Mouse (Mus musculus) heart, adult 2 months (tissue): ENCODE data around the gene Igfbp1. TPM values are rescaled to one million over a fixed set of nuclear protein-coding genes. Genes with fewer than 3 reads are reported as not detected.

Experiments
- DNase-seq, 2 experiments: peaks; one replicate each; pipeline ENCODE4 v3.0.0; 2021
- H3K27ac ChIP-seq: fragments of 200-600 bp; 2 replicates; pipeline ENCODE4 v1.8.1; 2022
- H3K27me3 ChIP-seq: fragments of 200-500 bp; 2 replicates; pipeline ENCODE4 v1.6.1; 2012; ENCODE audit warnings: mild to moderate bottlenecking, low read length, inconsistent platforms, mixed read lengths; ENCODE audit not compliant: control insufficient read depth, insufficient read depth
- H3K36me3 ChIP-seq: fragments of 200-500 bp; 2 replicates; pipeline ENCODE4 v1.6.1; 2012; ENCODE audit warnings: low read length, inconsistent platforms; ENCODE audit not compliant: control insufficient read depth, insufficient read depth
- H3K4me1 ChIP-seq: fragments of 200-500 bp; 2 replicates; pipeline ENCODE4 v1.6.1; 2011; ENCODE audit warnings: low read length; ENCODE audit not compliant: control insufficient read depth, insufficient read depth
- H3K4me3 ChIP-seq: fragments of 200-600 bp; 2 replicates; pipeline ENCODE4 v1.8.1; 2022
- H3K79me2 ChIP-seq: fragments of 200-500 bp; replicated peaks from 2 replicates; pipeline ENCODE4 v1.6.1; 2012; ENCODE audit warnings: mild to moderate bottlenecking, inconsistent platforms, low read length, moderate library complexity, mixed read lengths; ENCODE audit not compliant: control insufficient read depth, insufficient read depth
- H3K9ac ChIP-seq: fragments of 200-500 bp; 2 replicates; pipeline ENCODE4 v1.6.1; 2012; ENCODE audit warnings: low read depth, mild to moderate bottlenecking, control low read depth, inconsistent platforms, low read length, mixed read lengths
- CTCF ChIP-seq: fragments of 200-600 bp; IDR thresholded peaks from 2 replicates; pipeline ENCODE4 v1.8.1; 2022; ENCODE audit warnings: antibody characterized with exemption, mild to moderate bottlenecking, moderate library complexity
- EP300 ChIP-seq: fragments of 200-500 bp; IDR thresholded peaks from 2 replicates; pipeline ENCODE4 v1.6.1; 2011; ENCODE audit warnings: low read depth, low read length, control low read depth; ENCODE audit not compliant: insufficient read depth
- POLR2A ChIP-seq: fragments of 200-500 bp; IDR thresholded peaks from 2 replicates; pipeline ENCODE4 v1.6.1; 2011; ENCODE audit warnings: mild to moderate bottlenecking, low read depth, low read length, control low read depth; ENCODE audit not compliant: insufficient read depth
- WGBS: fragments of 180-500 bp; shearing (Covaris S2); methylation state at CpG from one replicate; pipeline ENCODE4 v1.1.7; 2018; 5-methylcytosine and 5-hydroxymethylcytosine counted together
- intact Hi-C: fragments of 180-260 bp; cut with DNase I; formaldehyde crosslinking; loops from one replicate; pipeline ENCODE4 v1.15.1; 2025
- polyA plus RNA-seq: library from polyadenylated mRNA; depleted of rRNA; stranded (reverse); fragments of >200 nt; gene quantifications from 2 replicates; pipeline ENCODE4 v1.2.3, GENCODE M21; 2012
- total RNA-seq, 2 experiments: library from RNA; stranded (reverse); gene quantifications; 2 replicates each; pipeline ENCODE4 v1.2.3; 2021

The Igfbp1 gene
- total and polyA plus RNA-seq, 3 experiments, result not detected

DNA sequence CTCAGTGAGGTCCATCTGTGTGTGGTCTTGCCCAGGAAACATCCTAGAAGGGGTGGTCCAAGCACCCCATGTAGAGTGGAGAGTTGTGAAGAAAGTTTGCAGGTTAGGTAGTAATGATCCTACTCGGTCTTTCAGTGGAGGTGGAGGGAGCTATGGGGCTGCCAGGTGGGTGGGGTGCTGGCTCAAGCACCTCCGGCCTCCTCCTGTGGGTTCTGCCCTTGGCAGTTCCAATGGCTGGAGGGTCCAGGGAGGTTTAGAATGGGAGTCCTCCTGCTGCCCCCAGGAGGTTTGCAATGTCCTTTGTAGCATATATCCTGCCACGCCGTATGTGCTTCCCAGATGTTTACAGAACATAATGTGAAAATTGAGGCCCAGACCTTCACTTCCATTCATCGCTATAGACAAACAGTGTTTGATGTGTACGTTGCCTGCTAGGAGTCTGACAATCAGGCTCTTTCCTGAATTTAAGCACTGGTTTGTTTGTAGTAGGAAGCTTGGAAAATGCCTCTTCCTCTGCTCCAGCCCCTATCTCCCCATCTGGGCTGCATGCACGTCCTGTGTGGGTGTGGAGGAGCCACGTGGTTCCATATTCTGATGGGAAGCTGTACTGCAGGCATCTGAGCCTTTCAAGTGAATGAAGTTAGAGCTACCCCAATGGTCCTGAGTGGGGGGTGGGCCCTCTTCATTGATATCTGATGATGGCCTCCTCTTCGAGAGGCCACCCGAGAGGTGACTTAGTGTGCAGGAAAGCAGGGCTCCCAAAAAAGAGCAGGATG, 1.1 kb downstream of the Igfbp1 start:
- WGBS, result 54% methylated on average over 10 of the region's 10 CpGs
- intact Hi-C loops, result no loop called here
- TF ChIP-seq POLR2A (no peak), EP300 (no peak), CTCF (no peak)
- no peak overlapping the region for H3K4me3 ChIP-seq
- no peak for DNase-seq
- H3K79me2 ChIP-seq, result no peaks in the 10 kb centered on the region
- no peak overlapping the region for H3K9ac ChIP-seq
- no peaks in the 10 kb centered on the region for H3K36me3 ChIP-seq
- H3K4me1 ChIP-seq, result no peaks in the 10 kb centered on the region
- no peaks in the 10 kb centered on the region for H3K27me3 ChIP-seq
- no peak overlapping the region for H3K27ac ChIP-seq

DNA sequence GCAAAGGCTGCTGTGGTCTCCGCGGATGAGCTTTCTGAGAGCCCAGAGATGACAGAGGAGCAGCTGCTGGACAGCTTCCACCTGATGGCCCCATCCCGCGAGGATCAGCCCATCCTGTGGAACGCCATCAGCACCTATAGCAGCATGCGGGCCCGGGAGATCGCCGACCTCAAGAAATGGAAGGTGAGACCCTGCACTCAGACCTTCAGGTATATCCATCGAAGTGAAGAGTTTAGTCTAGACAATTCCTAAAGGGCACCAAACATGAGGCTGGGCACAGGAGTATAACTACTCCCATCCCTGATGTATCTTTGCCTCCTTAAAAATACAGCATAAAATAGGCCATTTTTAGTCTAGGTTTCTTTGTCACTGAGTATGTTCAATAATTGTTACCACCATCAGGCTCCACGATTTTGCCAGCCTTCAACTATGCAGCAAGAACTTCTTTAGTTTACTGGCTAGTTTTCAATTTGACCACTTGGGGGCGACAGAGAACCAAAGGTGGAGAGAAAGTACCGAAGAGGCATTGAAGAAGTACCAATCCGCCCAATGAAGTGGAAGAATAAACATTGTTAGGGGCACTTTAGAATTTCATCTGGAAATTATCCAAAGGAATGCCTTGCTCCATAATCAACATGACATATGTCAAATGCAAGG, 2.3 kb downstream of the Igfbp1 start:
- Histone ChIP-seq H3K27ac (no peak overlapping the region), H3K36me3 (no peaks in the 10 kb centered on the region), H3K4me1 (no peaks in the 10 kb centered on the region), H3K79me2 (no peaks in the 10 kb centered on the region), H3K9ac (no peak overlapping the region), H3K27me3 (no peaks in the 10 kb centered on the region), H3K4me3 (no peak overlapping the region)
- 44% methylated on average over 14 of the region's 14 CpGs for WGBS
- TF ChIP-seq CTCF, result peak; percentile 93
- TF ChIP-seq EP300, result no peak
- no peak for DNase-seq
- intact Hi-C loops, result no loop called here

DNA sequence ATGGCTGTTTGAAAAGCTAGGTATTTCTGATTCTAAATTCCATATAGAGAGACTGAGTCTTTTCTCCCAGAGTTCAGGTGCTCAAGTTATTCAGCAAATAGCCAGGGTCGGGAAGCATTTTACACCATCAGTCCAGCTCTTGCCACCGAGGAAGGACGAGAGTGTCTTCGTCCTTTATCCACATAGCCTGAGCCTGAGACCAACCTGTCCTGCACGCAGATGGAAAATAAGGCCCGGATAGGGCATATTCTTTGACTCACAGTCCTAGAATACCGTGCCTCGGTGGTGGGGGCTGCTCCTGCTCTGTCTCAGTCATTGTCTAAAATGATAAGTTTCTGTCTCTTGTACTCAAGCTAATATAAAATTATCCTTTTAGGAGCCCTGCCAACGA, 2.8 kb downstream of the Igfbp1 start:
- H3K4me3 ChIP-seq, result no peak overlapping the region
- 70% methylated on average over 9 of the region's 9 CpGs for WGBS
- no peak for DNase-seq
- H3K36me3 ChIP-seq, result no peaks in the 10 kb centered on the region
- H3K27me3 ChIP-seq, result no peaks in the 10 kb centered on the region
- no peaks in the 10 kb centered on the region for H3K79me2 ChIP-seq
- no peak overlapping the region for H3K27ac ChIP-seq
- H3K9ac ChIP-seq, result no peak overlapping the region
- H3K4me1 ChIP-seq, result no peaks in the 10 kb centered on the region
- intact Hi-C loops, result no loop called here
- no peak for TF ChIP-seq CTCF
- no peak for TF ChIP-seq POLR2A
- TF ChIP-seq EP300, result no peak

DNA sequence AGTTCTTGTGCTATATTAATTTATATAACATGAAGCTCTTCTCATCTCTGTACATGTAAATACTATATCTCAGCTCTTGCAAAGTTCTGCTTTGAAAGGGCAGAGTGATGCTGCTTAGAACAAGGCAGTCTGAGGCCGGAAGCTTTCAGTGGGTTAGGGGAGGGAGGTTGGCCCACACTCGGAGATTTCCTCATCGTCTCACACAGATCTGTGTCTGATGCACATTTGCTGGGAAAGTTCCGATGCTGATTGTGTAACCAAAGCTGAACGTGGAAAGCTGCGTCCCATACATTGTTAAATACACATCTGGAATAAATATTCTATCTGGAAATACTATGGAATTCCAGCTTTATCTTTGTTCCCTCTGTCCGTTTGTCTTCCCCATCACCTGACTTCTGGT, 4.6 kb downstream of the Igfbp1 start:
- WGBS, result 59% methylated on average over 7 of the region's 7 CpGs
- intact Hi-C loops, result loop anchor here (2.0 kb wide), 1 partner anchor 1101 kb away; no protein-coding TSS in a partner anchor
- H3K27me3 ChIP-seq, result no peaks in the 10 kb centered on the region
- DNase-seq, result no peak
- no peaks in the 10 kb centered on the region for H3K79me2 ChIP-seq
- H3K27ac ChIP-seq, result no peak overlapping the region
- TF ChIP-seq CTCF (no peak), POLR2A (no peak), EP300 (no peak)
- H3K4me1 ChIP-seq, result no peaks in the 10 kb centered on the region
- H3K36me3 ChIP-seq, result no peaks in the 10 kb centered on the region
- H3K9ac ChIP-seq, result no peak overlapping the region
- H3K4me3 ChIP-seq, result no peak overlapping the region

DNA sequence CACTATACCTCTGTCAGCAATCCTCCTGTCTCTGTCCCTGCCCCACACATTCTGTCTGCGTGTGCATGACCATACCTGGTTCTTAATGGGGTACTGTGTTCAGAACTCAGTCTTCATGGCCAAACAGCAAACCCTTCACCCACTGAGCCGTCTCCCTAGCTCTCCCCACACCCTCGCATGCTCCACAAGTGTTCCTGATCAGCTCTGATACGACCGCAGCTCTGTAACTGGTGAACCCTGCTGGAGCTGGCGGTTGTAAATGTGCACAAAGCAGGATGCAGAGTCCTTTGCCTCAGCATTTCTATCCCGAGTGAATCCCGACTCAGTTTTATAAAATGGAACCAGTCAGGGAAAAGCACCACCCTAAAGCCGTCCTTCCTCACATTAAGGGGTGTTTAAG, 6.3 kb downstream of the Igfbp1 start:
- Histone ChIP-seq H3K9ac (no peak overlapping the region), H3K27ac (no peak overlapping the region), H3K4me1 (no peaks in the 10 kb centered on the region), H3K4me3 (no peak overlapping the region), H3K79me2 (no peaks in the 10 kb centered on the region), H3K27me3 (no peaks in the 10 kb centered on the region), H3K36me3 (no peaks in the 10 kb centered on the region)
- TF ChIP-seq EP300 (no peak), POLR2A (no peak), CTCF (no peak)
- intact Hi-C loops, result loop anchor here (2.0 kb wide), 1 partner anchor 1099 kb away; no protein-coding TSS in a partner anchor
- 84% methylated on average over 9 of the region's 9 CpGs for WGBS
- DNase-seq, result no peak

DNA sequence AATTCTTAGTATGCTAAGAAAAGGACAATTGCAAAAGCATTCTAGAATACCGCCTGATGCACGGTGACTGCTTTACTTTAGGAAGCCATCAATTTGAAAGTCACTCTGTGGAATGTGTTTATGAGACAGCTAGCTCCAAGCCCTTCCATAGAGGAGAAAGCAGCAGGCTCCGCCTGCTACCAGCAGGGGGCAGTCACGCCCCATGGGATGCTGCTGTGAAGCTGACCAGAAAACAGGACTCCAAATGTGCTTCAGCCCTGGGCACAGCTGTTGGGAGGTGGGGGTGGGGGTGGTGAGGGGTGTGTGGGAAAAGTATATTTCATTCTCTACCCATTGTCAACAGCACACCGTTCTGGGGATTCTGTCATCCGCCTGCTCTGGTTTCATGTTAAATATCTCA, 12.8 kb downstream of the Igfbp1 start:
- no peaks in the 10 kb centered on the region for H3K4me1 ChIP-seq
- H3K36me3 ChIP-seq, result no peaks in the 10 kb centered on the region
- no peak overlapping the region for H3K4me3 ChIP-seq
- H3K79me2 ChIP-seq, result no peaks in the 10 kb centered on the region
- H3K27me3 ChIP-seq, result 0 out of 2 replicates have a peak, but pooled peaks cover 1% of the 10 kb centered on the region
- no peak overlapping the region for H3K27ac ChIP-seq
- H3K9ac ChIP-seq, result no peak overlapping the region
- 24% methylated on average over 6 of the region's 6 CpGs for WGBS
- intact Hi-C loops, result loop anchor here (1.0 to 10.0 kb wide), 5 partner anchors 624 to 1196 kb away; no protein-coding TSS in a partner anchor
- TF ChIP-seq EP300 (0 out of 2 replicates have a peak, but pooled peaks have one; percentile 55), POLR2A (no peak), CTCF (peak; percentile 86)
- peak; percentile 61 to 85 for DNase-seq
